In the genomic region with DNA sequence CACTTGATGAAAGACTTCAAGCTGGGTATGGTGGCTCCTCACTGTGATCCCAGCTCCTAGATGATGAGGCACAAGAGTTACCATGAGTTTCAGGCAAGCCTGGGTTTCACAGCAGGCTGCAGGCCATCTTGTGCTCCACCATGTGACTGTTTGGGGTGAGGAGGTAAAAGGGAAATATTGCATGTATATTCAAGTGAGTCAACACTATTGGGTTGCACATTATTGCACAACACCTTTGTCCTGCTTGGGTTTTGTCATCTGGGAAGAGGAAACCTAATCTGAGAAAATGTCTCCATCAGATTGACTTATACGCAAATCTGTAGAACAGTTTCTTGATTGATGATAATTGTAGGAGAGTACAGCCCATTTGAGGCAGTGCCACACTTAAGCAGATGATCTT, we compare ENCODE assay signal across 31 mouse cellular contexts. TPM values are rescaled to one million over a fixed set of nuclear protein-coding genes. Genes with fewer than 3 reads are reported as not detected.
DNase-seq lines count a peak whose midpoint lies in the region; ATAC-seq and TF ChIP-seq lines count a peak whose summit lies in the region.
"Had no signal": no experiment of that assay in that cellular context is flagged by ENCODE, and none has a peak within 500 bp of the region (broad histone marks: within the 10 kb centered on the region; RNA-seq: fewer than 3 reads in every experiment).

No protein-coding gene starts in this region.

- TF ChIP-seq POLR2A in cerebellum, adult 2 months (IDR thresholded peaks at IDR 0.05; ENCODE audit: borderline replicate concordance, insufficient read depth, low read length) = no peak

- no peak overlapping the region for H3K27ac ChIP-seq in liver, embryonic 16.5 days (ENCODE audit: low read length)
- peak overlapping the region; percentile 64 for H3K27ac ChIP-seq in brown adipose tissue, adult 24 weeks (replicated peaks; ENCODE audit: low read depth, low read length)
- H3K27ac ChIP-seq in cerebellum, adult 2 months (ENCODE audit: insufficient read depth, low read length) = no peak overlapping the region
- H3K27ac ChIP-seq: embryonic facial prominence, embryonic 13.5 days; forebrain, embryonic 13.5 days; heart, embryonic 10.5 days; hindbrain, embryonic 13.5 days; limb, embryonic 10.5 days; limb, embryonic 15.5 days; lung, embryonic 15.5 days; neural tube, embryonic 12.5 days had no signal

- H3K4me3 ChIP-seq in liver, embryonic 16.5 days (ENCODE audit: low read depth, low read length) = no peak overlapping the region
- no peak overlapping the region for H3K4me3 ChIP-seq in brown adipose tissue, adult 24 weeks (ENCODE audit: insufficient read depth, low read depth, low read length)
- H3K4me3 ChIP-seq in cerebellum, adult 2 months (replicated peaks; ENCODE audit: insufficient read depth, low read depth, low read length) = no peak overlapping the region
- H3K4me3 ChIP-seq: embryonic facial prominence, embryonic 13.5 days; erythroblast, embryonic 14.5 days; forebrain, embryonic 13.5 days; heart, embryonic 10.5 days; hindbrain, embryonic 13.5 days; limb, embryonic 10.5 days; limb, embryonic 15.5 days; lung, embryonic 15.5 days; neural tube, embryonic 12.5 days had no signal

- WGBS in liver, embryonic 16.5 days (ENCODE audit: insufficient replicate concordance) = 80% methylated on average over 1 of the region's 1 CpGs
- 96% methylated on average over 1 of the region's 1 CpGs for WGBS in cerebellum, adult 2 months

- H3K36me3 ChIP-seq in liver, embryonic 16.5 days (ENCODE audit: control insufficient read depth, insufficient read depth) = no peaks in the 10 kb centered on the region
- H3K36me3 ChIP-seq: embryonic facial prominence, embryonic 13.5 days; heart, embryonic 10.5 days; hindbrain, embryonic 13.5 days; limb, embryonic 10.5 days; limb, embryonic 15.5 days; lung, embryonic 15.5 days; neural tube, embryonic 12.5 days had no signal

- DNase-seq in liver = no peak
- DNase-seq in 416B (ENCODE audit: low read depth) = peak; percentile 89
- DNase-seq in adrenal gland, postnatal 4 days (ENCODE audit: low spot score in 2 of 2) = no peak
- no peak for DNase-seq in cerebellum, adult 2 months
- DNase-seq in right cerebral cortex, postnatal 4 days = no peak
- DNase-seq: adrenal gland, postnatal 36 days; cerebellum, adult 11 months; cerebellum, adult 9-11 months; gastrocnemius, postnatal 10 days; heart, postnatal 4 days; kidney, adult 8-10 months; kidney, postnatal 10 days; layer of hippocampus, postnatal 36 days; lung, postnatal 4 days; thymus, adult 2 months; thymus, postnatal 36 days had no signal

- TF ChIP-seq CTCF in cerebellum, adult 2 months (IDR thresholded peaks at IDR 0.05; ENCODE audit: borderline replicate concordance, insufficient read depth, low read depth, low read length) = no peak

- no peaks in the 10 kb centered on the region for H3K27me3 ChIP-seq in liver, embryonic 16.5 days (ENCODE audit: control insufficient read depth, insufficient read depth, low read depth, low read length)
- no peaks in the 10 kb centered on the region for H3K27me3 ChIP-seq in cerebellum, adult 2 months (ENCODE audit: control insufficient read depth, insufficient read depth, low read length)
- H3K27me3 ChIP-seq: embryonic facial prominence, embryonic 13.5 days; forebrain, embryonic 13.5 days; hindbrain, embryonic 13.5 days; limb, embryonic 15.5 days; lung, embryonic 15.5 days; neural tube, embryonic 12.5 days had no signal

- ATAC-seq in liver, embryonic 16.5 days (ENCODE audit: low read depth) = peak; percentile 43; the same call in 1 of the 2 replicates
- ATAC-seq in megakaryocyte, adult 5-6 weeks (ENCODE audit: poor library complexity, severe bottlenecking) = peak; percentile 100
- ATAC-seq: forebrain, embryonic 13.5 days; intestine, embryonic 16.5 days; midbrain, embryonic 16.5 days had no signal

- H3K9ac ChIP-seq in liver, embryonic 16.5 days (ENCODE audit: low read depth, low read length) = no peak overlapping the region
- H3K9ac ChIP-seq: embryonic facial prominence, embryonic 13.5 days; forebrain, embryonic 13.5 days; hindbrain, embryonic 13.5 days; limb, embryonic 15.5 days; lung, embryonic 15.5 days; neural tube, embryonic 12.5 days had no signal

- H3K4me2 ChIP-seq in liver, embryonic 16.5 days (ENCODE audit: low read depth, low read length) = no peak overlapping the region
- H3K4me2 ChIP-seq: embryonic facial prominence, embryonic 13.5 days; forebrain, embryonic 13.5 days; hindbrain, embryonic 13.5 days; limb, embryonic 15.5 days; lung, embryonic 15.5 days; midbrain, embryonic 11.5 days; neural tube, embryonic 12.5 days had no signal

- no peaks in the 10 kb centered on the region for H3K9me3 ChIP-seq in liver, embryonic 16.5 days (replicated peaks; ENCODE audit: control insufficient read depth, low read length)
- H3K9me3 ChIP-seq: embryonic facial prominence, embryonic 13.5 days; forebrain, embryonic 13.5 days; heart, embryonic 10.5 days; hindbrain, embryonic 13.5 days; limb, embryonic 10.5 days; limb, embryonic 15.5 days; lung, embryonic 15.5 days; neural tube, embryonic 12.5 days had no signal

- H3K4me1 ChIP-seq in liver, embryonic 16.5 days (ENCODE audit: control insufficient read depth, low read depth, low read length) = no peaks in the 10 kb centered on the region; the same call in 1 of the 2 replicates
- H3K4me1 ChIP-seq in brown adipose tissue, adult 24 weeks (ENCODE audit: control insufficient read depth, insufficient read depth, insufficient read length, low read length) = no peaks in the 10 kb centered on the region
- no peaks in the 10 kb centered on the region for H3K4me1 ChIP-seq in cerebellum, adult 2 months (ENCODE audit: control insufficient read depth, insufficient read depth, low read length)
- H3K4me1 ChIP-seq: embryonic facial prominence, embryonic 13.5 days; forebrain, embryonic 13.5 days; heart, embryonic 10.5 days; hindbrain, embryonic 13.5 days; limb, embryonic 10.5 days; limb, embryonic 15.5 days; lung, embryonic 15.5 days; neural tube, embryonic 12.5 days had no signal

RNA-seq across cellular contexts. Expression of gene Clec2d, which starts 8.7 kb away (rescaled TPM):
- 0.41 and 0.70 TPM in 2 replicates for polyA plus RNA-seq in liver, embryonic 16.5 days (2015; fragmentation: Nextera tagmentation; extraction: Ambion mirVana)
- 58.5 and 127 TPM in 2 replicates for polyA plus RNA-seq in brown adipose tissue, adult 24 weeks (2012; ENCODE audit: insufficient read depth, insufficient read length, missing spikeins)
- total RNA-seq in megakaryocyte, adult 5-6 weeks (2015) = 28.2 and 41.3 TPM in 2 replicates
- 238 and 253 TPM in 2 replicates for total RNA-seq in megakaryocyte, adult 5-6 weeks (2017)
- 10 to 100 TPM; 34.7 to 49.1 TPM for total RNA-seq in adrenal gland, postnatal 4 days (2021)
- 12.2 and 14.9 TPM in 2 replicates for polyA plus RNA-seq in cerebellum, adult 2 months (2012; rRNA removed)
- polyA plus RNA-seq: erythroblast, embryonic 14.5 days; forebrain, embryonic 13.5 days; heart, embryonic 10.5 days; hindbrain, embryonic 13.5 days; limb, embryonic 10.5 days; midbrain, embryonic 11.5 days; midbrain, embryonic 16.5 days; neural tube, embryonic 12.5 days had no signal
